Mouse (Mus musculus) lung, adult 2 months (tissue): ENCODE measurements around the gene Cog6.

Experiments used
- CTCF ChIP-seq: fragments of 200-500 bp; IDR thresholded peaks from 2 replicates; pipeline ENCODE4 v1.5.1; 2011; ENCODE audit warnings: mild to moderate bottlenecking, low read length, control low read depth; ENCODE audit not compliant: insufficient read depth
- POLR2A ChIP-seq: fragments of 200-500 bp; IDR thresholded peaks from 2 replicates; pipeline ENCODE4 v1.6.1; 2011; ENCODE audit warnings: low read depth, mild to moderate bottlenecking, control low read depth, low read length, borderline replicate concordance; ENCODE audit errors: extremely low read depth

- TF ChIP-seq CTCF, result no peak
- no peak for TF ChIP-seq POLR2A
These were observed 26.8 kb downstream of the Cog6 start for GRCm38 (mm10) chr3:52990041-52990737.
